Mouse (Mus musculus): ENCODE measurements around the gene Lrfn2.
A peak's percentile ranks its signal among the peaks of the same experiment; 100 is the strongest.

Gene Lrfn2

GRCm38 (mm10) chr17:48971296-48971695 is 39.1 kb downstream of the Lrfn2 start:
- no peak for DNase-seq

GRCm38 (mm10) chr17:48972866-48973265 is 40.7 kb downstream of the Lrfn2 start:
- no peak for DNase-seq

- no peak for DNase-seq
Measured at GRCm38 (mm10) chr17:48973394-48973793, 41.2 kb downstream of the Lrfn2 start.

GRCm38 (mm10) chr17:48975055-48975454 is 42.9 kb downstream of the Lrfn2 start:
- no peak for DNase-seq

GRCm38 (mm10) chr17:48976611-48977022 is 44.4 kb downstream of the Lrfn2 start:
- no peak for DNase-seq

GRCm38 (mm10) chr17:48995256-48995993 is 63.2 kb downstream of the Lrfn2 start:
- no peak for DNase-seq

GRCm38 (mm10) chr17:48999463-49000227 is 67.5 kb downstream of the Lrfn2 start:
- DNase-seq: no peak

- no peak for DNase-seq
Measured at GRCm38 (mm10) chr17:49009384-49010073, 77.3 kb downstream of the Lrfn2 start.

GRCm38 (mm10) chr17:49013876-49014600 is 81.9 kb downstream of the Lrfn2 start:
- DNase-seq: no peak

- DNase-seq: no peak
Measured at GRCm38 (mm10) chr17:49015368-49015767, 83.2 kb downstream of the Lrfn2 start.

GRCm38 (mm10) chr17:49016229-49016628 is 84.0 kb downstream of the Lrfn2 start:
- no peak for DNase-seq

- DNase-seq: no peak
Measured at GRCm38 (mm10) chr17:49017438-49018415, 85.5 kb downstream of the Lrfn2 start.

- DNase-seq: no peak
Measured at GRCm38 (mm10) chr17:49018774-49019488, 86.8 kb downstream of the Lrfn2 start.

- peak; percentile 21 to 23 for DNase-seq
Measured at GRCm38 (mm10) chr17:49029556-49030268, 97.5 kb downstream of the Lrfn2 start.

- DNase-seq: no peak
Measured at GRCm38 (mm10) chr17:49030269-49030615, 98.1 kb downstream of the Lrfn2 start.

- no peak for DNase-seq
Measured at GRCm38 (mm10) chr17:49030841-49031240, 98.7 kb downstream of the Lrfn2 start.

- no peak for DNase-seq
Measured at GRCm38 (mm10) chr17:49031790-49032189, 99.6 kb downstream of the Lrfn2 start.

GRCm38 (mm10) chr17:49033276-49033675 is 101.1 kb downstream of the Lrfn2 start:
- no peak for DNase-seq

GRCm38 (mm10) chr17:49033686-49034250 is 101.6 kb downstream of the Lrfn2 start:
- DNase-seq: no peak

GRCm38 (mm10) chr17:49035052-49035451 is 102.9 kb downstream of the Lrfn2 start:
- DNase-seq: no peak
